Mouse (Mus musculus) intestine, postnatal 0 days (tissue): ENCODE data around the gene Ramp2. TPM values are rescaled to one million over a fixed set of nuclear protein-coding genes. Genes with fewer than 3 reads are reported as not detected.

Experiments used
- ATAC-seq: fragments of 200-750 bp; cut with Nextera tagmentation; 2 replicates; pipeline ENCODE4 v1.8.0; 2017; ENCODE audit warnings: mild to moderate bottlenecking, moderate TSS enrichment, moderate library complexity
- H3K27ac ChIP-seq: fragments of 300-500 bp; sonication (generic); 2 replicates; pipeline ENCODE4 v1.5.1; 2014; ENCODE audit warnings: mild to moderate bottlenecking, low read depth, low read length, moderate library complexity
- H3K27me3 ChIP-seq: fragments of 300-500 bp; sonication (generic); replicated peaks from 2 replicates; pipeline ENCODE4 v1.6.1; 2014; ENCODE audit warnings: low read length, mixed read lengths; ENCODE audit not compliant: control insufficient read depth, insufficient read depth
- H3K36me3 ChIP-seq: fragments of 300-500 bp; sonication (generic); 2 replicates; pipeline ENCODE4 v1.6.1; 2014; ENCODE audit warnings: mild to moderate bottlenecking, moderate library complexity; ENCODE audit not compliant: control insufficient read depth, insufficient read depth
- H3K4me1 ChIP-seq: fragments of 300-500 bp; sonication (generic); replicated peaks from 2 replicates; pipeline ENCODE4 v1.6.1; 2014; ENCODE audit warnings: antibody characterized with exemption, low read length, mixed read lengths; ENCODE audit not compliant: control insufficient read depth, insufficient read depth
- H3K4me2 ChIP-seq: fragments of 300-500 bp; sonication (generic); replicated peaks from 2 replicates; pipeline ENCODE4 v1.6.1; 2014; ENCODE audit warnings: low read depth, mild to moderate bottlenecking, moderate library complexity
- H3K4me3 ChIP-seq: fragments of 300-500 bp; sonication (generic); 2 replicates; pipeline ENCODE4 v1.5.1; 2014; ENCODE audit warnings: low read depth, low read length
- H3K9ac ChIP-seq: fragments of 300-500 bp; sonication (generic); 2 replicates; pipeline ENCODE4 v1.6.1; 2014; ENCODE audit warnings: mild to moderate bottlenecking, low read depth, low read length
- H3K9me3 ChIP-seq: fragments of 300-500 bp; sonication (generic); 2 replicates; pipeline ENCODE4 v1.6.1; 2016; ENCODE audit warnings: mixed run types; ENCODE audit not compliant: control insufficient read depth
- CTCF ChIP-seq: sonication (generic); IDR thresholded peaks from 2 replicates; pipeline ENCODE4 v1.5.1; 2016; ENCODE audit warnings: low read depth, mild to moderate bottlenecking, control low read depth, antibody characterized with exemption, moderate library complexity
- WGBS: fragments of 180-500 bp; shearing (Covaris S2); extraction: QIAGEN DNeasy Blood & Tissue Kit; methylation state at CpG from one replicate; pipeline ENCODE4 v1.1.7; 2014; 5-methylcytosine and 5-hydroxymethylcytosine counted together
- polyA plus RNA-seq: library from polyadenylated mRNA; unstranded; fragments of >200 nt; fragmentation: Nextera tagmentation; extraction: Ambion mirVana; gene quantifications from 2 replicates; pipeline ENCODE4 v1.2.1, GENCODE M21; 2015

Gene Ramp2
- polyA plus RNA-seq, 1 experiment from 2014 or later, result 74.7 TPM

GRCm38 (mm10) chr11:101262272-101262967 lies 16.6 kb downstream of the Ramp2 start:
- WGBS, result 10% methylated on average over 24 of the region's 24 CpGs
- no peak overlapping the region for H3K9ac ChIP-seq

GRCm38 (mm10) chr11:101263138-101263988 lies 17.5 kb downstream of the Ramp2 start:
- no peak for TF ChIP-seq CTCF
- 43% methylated on average over 32 of the region's 32 CpGs for WGBS
- no peaks in the 10 kb centered on the region; the same call in 1 of the 2 replicates for H3K27me3 ChIP-seq
- H3K27ac ChIP-seq, result no peak overlapping the region
- no peak overlapping the region for H3K9ac ChIP-seq
- ATAC-seq, result no peak
- H3K36me3 ChIP-seq, result no peaks in the 10 kb centered on the region
- no peaks in the 10 kb centered on the region for H3K9me3 ChIP-seq
- H3K4me3 ChIP-seq, result no peak overlapping the region
- no peak overlapping the region for H3K4me2 ChIP-seq
- 0 out of 2 replicates have a peak, but pooled peaks cover 10% of the 10 kb centered on the region for H3K4me1 ChIP-seq

More at GRCm38 (mm10) chr11:101262272-101262967, 16.6 kb downstream of the Ramp2 start:
- Histone ChIP-seq H3K36me3 (no peaks in the 10 kb centered on the region), H3K4me3 (peak overlapping the region; percentile 24), H3K27ac (no peak overlapping the region), H3K4me2 (peak overlapping the region; percentile 99), H3K9me3 (no peaks in the 10 kb centered on the region), H3K4me1 (0 out of 2 replicates have a peak, but pooled peaks cover 10% of the 10 kb centered on the region), H3K27me3 (no peaks in the 10 kb centered on the region; the same call in 1 of the 2 replicates)
- no peak for ATAC-seq
- TF ChIP-seq CTCF, result peak; percentile 22

- H3K4me3 ChIP-seq, result no peak overlapping the region
Measured at GRCm38 (mm10) chr11:101263989-101264280, 18.1 kb downstream of the Ramp2 start.

GRCm38 (mm10) chr11:101264954-101265471 lies 19.2 kb downstream of the Ramp2 start:
- 41% methylated on average over 31 of the region's 31 CpGs for WGBS
- Histone ChIP-seq H3K27ac (no peak overlapping the region), H3K4me2 (peak overlapping the region; percentile 11; the same call in 1 of the 2 replicates), H3K36me3 (no peaks in the 10 kb centered on the region), H3K4me1 (0 out of 2 replicates have a peak, but pooled peaks cover 10% of the 10 kb centered on the region), H3K9ac (no peak overlapping the region), H3K27me3 (no peaks in the 10 kb centered on the region; the same call in 1 of the 2 replicates), H3K4me3 (no peak overlapping the region), H3K9me3 (no peaks in the 10 kb centered on the region)
- ATAC-seq, result no peak
- no peak for TF ChIP-seq CTCF

More at GRCm38 (mm10) chr11:101263989-101264280, 18.1 kb downstream of the Ramp2 start:
- H3K27me3 ChIP-seq, result no peaks in the 10 kb centered on the region; the same call in 1 of the 2 replicates
- no peak overlapping the region for H3K9ac ChIP-seq
- TF ChIP-seq CTCF, result no peak
- H3K4me1 ChIP-seq, result 0 out of 2 replicates have a peak, but pooled peaks cover 10% of the 10 kb centered on the region
- no peaks in the 10 kb centered on the region for H3K9me3 ChIP-seq
- no peaks in the 10 kb centered on the region for H3K36me3 ChIP-seq
- 59% methylated on average over 3 of the region's 3 CpGs for WGBS
- H3K4me2 ChIP-seq, result no peak overlapping the region
- H3K27ac ChIP-seq, result no peak overlapping the region
- no peak for ATAC-seq

- Histone ChIP-seq H3K27ac (no peak overlapping the region), H3K4me1 (0 out of 2 replicates have a peak, but pooled peaks cover 8% of the 10 kb centered on the region), H3K4me3 (no peak overlapping the region), H3K27me3 (no peaks in the 10 kb centered on the region; the same call in 1 of the 2 replicates), H3K36me3 (no peaks in the 10 kb centered on the region), H3K9ac (no peak overlapping the region), H3K9me3 (no peaks in the 10 kb centered on the region), H3K4me2 (no peak overlapping the region)
- WGBS, result 53% methylated on average over 6 of the region's 6 CpGs
- TF ChIP-seq CTCF, result no peak
- ATAC-seq, result no peak
Measured at GRCm38 (mm10) chr11:101265906-101266305, 20.1 kb downstream of the Ramp2 start.
